Mouse (Mus musculus) gastrocnemius, postnatal 36 days (tissue): ENCODE data around the gene Cd160. TPM values are rescaled to one million over a fixed set of nuclear protein-coding genes. Genes with fewer than 3 reads are reported as not detected.

Source experiments
- DNase-seq, 2 experiments: peaks; one replicate each; pipeline ENCODE4 v3.0.0; 2022
- intact Hi-C: fragments of 180-260 bp; cut with DNase I; formaldehyde crosslinking; loops from one replicate; pipeline ENCODE4 v1.15.1; 2025
- total RNA-seq, 2 experiments: library from RNA; stranded (reverse); gene quantifications; 2 replicates each; pipeline ENCODE4 v1.2.3; 2021

The Cd160 gene
- total RNA-seq, 2 experiments from 2014 or later: not detected

GRCm38 (mm10) chr3:96782236-96782635, 46.9 kb downstream of the Cd160 start:
- intact Hi-C loops: no loop called here
- DNase-seq: no peak

GRCm38 (mm10) chr3:96777120-96777519, 52.0 kb downstream of the Cd160 start:
- no peak for DNase-seq
- intact Hi-C loops: no loop called here

DNA sequence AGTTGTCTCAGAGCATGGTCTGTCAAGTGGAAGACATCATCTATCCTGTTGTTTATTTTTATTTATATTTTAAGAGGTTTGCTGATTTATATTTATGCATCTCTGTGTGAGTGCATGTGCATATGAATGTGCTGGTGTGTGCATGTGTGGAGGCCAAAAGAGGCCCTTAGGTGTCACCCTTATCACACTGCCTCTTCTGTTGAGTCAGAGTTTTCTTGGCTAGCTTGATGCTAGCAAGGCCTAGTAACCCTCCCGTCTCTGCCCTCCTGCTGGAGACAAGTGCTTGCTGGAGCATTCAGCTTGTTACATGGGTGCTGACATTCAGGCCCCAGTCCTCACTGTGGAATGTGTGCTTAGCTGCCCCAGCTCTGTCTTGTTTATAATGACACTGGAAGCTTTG, 56.2 kb downstream of the Cd160 start:
- DNase-seq: no peak
- intact Hi-C loops: no loop called here

DNA sequence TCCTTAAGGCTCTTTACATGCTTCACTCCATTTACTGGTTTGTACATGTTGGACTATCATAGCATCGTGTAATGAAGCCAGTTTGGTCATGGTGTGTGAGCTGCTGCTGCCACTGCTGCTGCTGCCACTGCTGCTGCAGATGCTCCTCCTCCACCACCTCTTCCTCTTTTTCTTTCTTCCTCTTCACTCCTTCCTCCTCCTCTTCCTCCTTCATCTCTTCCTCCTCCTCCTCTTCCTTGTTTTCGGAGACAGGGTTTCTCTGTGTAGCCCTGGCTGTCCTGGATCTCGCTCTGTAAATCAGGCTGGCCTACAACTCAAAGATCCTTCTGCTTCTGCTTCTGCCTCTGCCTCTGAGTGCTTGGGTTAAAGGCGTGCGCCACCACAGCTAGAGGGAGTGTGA, 59.2 kb downstream of the Cd160 start:
- intact Hi-C loops: loop anchor here (10.0 kb wide), 1 partner anchor 1115 kb away; the partner anchor contains the start of gene Pde4dip
- no peak for DNase-seq

DNA sequence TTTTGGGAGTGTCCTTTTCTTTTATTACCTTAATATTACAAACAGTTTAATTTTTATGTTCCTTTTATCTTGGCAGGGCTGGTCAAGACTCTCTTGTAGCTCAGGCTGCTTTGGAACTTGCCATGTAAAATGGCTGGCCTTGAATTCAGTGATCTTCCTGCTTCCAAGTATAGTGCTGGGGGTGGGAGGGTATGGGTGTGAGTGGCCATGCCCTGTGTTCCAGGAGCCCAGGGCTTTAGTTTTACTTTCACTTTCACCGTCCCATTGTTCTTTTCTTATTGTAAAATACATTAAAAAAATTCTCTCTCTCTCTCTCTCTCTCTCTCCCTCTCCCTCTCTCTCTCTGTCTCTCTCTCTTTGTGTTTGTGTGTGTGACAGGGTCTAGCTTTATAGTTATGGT, 64.6 kb downstream of the Cd160 start:
- intact Hi-C loops: loop anchor here (10.0 kb wide), 1 partner anchor 1120 kb away; the partner anchor contains the start of gene Pde4dip
- no peak for DNase-seq

- intact Hi-C loops: loop anchor here (10.0 kb wide), 1 partner anchor 1125 kb away; the partner anchor contains the start of gene Pde4dip
- no peak for DNase-seq
Observed at GRCm38 (mm10) chr3:96759695-96760094, 69.5 kb downstream of the Cd160 start.

GRCm38 (mm10) chr3:96757691-96758090, 71.5 kb downstream of the Cd160 start:
- DNase-seq: peak in 1 of 2 experiments; percentile 40
- intact Hi-C loops: no loop called here

DNA sequence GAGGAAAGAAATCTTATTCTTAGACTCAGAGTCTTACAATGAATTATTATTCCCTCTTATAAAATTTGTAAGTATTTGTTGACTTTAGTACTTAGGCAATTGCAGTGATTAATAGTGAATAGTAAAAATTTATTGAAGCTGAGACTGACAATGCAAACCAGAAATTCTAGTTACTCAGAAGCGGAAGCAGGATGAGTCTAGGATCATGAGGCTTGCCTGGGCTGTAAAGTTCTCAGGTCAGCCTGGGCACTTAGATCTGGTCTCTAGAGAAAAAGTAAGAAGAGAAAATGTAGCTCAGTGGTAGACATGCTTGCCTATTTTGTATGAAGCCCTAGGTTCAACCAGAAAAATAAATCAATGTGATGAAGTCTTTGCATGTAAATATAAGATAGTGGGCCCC, 73.2 kb downstream of the Cd160 start:
- intact Hi-C loops: no loop called here
- DNase-seq: no peak

Other genes with a start within 250 kb of the Cd160 start
- gene Polr3gl, start 235.2 kb downstream of the Cd160 start, total RNA-seq: 10 to 100 TPM; 36.7 to 41.4 TPM
- under 1 TPM; 0.59 to 0.92 TPM for gene Ankrd34a, start 232.7 kb downstream of the Cd160 start, total RNA-seq
- gene Lix1l, start 228.2 kb downstream of the Cd160 start, total RNA-seq: 1 to 10 TPM; 5.5 to 6.3 TPM
- 10 to 100 TPM; 19.9 to 29.7 TPM for gene Rbm8a, start 199.4 kb downstream of the Cd160 start, total RNA-seq
- 10 to 100 TPM; 20.0 to 25.5 TPM for gene Pex11b, start 194.0 kb downstream of the Cd160 start, total RNA-seq
- under 1 TPM in 1 of 2 experiments, not detected in 1; 0.20 TPM for gene Gm42957, start 193.9 kb downstream of the Cd160 start, total RNA-seq
- gene Itga10, start 183.8 kb downstream of the Cd160 start, total RNA-seq: 1 to 10 TPM in 1 of 2 experiments, under 1 TPM in 1; 0.84 to 1.2 TPM
- under 1 TPM; 0.35 to 0.92 TPM for gene Ankrd35, start 159.2 kb downstream of the Cd160 start, total RNA-seq
- 1 to 10 TPM; 6.5 to 7.3 TPM for gene Pias3, start 133.0 kb downstream of the Cd160 start, total RNA-seq
- gene Nudt17, start 120.8 kb downstream of the Cd160 start, total RNA-seq: 1 to 10 TPM in 1 of 2 experiments, under 1 TPM in 1; 0.42 to 1.1 TPM
- 10 to 100 TPM; 18.1 to 19.9 TPM for gene Polr3c, start 101.7 kb downstream of the Cd160 start, total RNA-seq
- 10 to 100 TPM; 76.2 to 86.5 TPM for gene Rnf115, start 101.7 kb downstream of the Cd160 start, total RNA-seq
- not detected for gene Pdzk1, start 67 bp downstream of the Cd160 start, total RNA-seq
- gene Gja5, start 75.3 kb upstream of the Cd160 start, total RNA-seq: 1 to 10 TPM; 1.7 to 2.2 TPM
- 10 to 100 TPM; 14.8 to 18.3 TPM for gene Gpr89, start 76.0 kb upstream of the Cd160 start, total RNA-seq
- gene Gja8, start 96.7 kb upstream of the Cd160 start, total RNA-seq: not detected